ENCODE assay signal across 1 mouse cellular context in the genomic region with DNA sequence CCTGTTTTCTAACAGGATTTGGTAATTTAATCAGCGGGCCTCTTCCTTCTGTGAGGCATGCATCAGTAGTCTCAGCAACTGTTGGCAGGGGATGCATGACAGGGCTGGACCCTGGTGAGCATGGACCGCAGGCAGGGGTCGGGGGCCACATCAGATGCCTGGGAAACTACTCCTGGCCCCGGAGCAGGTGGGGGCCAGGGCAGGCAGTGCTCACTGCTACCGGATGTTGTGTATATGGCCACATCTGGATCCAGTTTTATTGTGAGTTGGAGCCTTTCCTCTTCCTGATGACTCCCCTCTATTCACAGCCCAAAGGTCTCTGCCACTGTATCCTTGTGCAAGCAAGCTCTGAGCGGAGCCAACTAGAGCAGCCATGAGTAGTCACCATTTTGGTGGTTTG.
TF ChIP-seq lines count a peak whose summit lies in the region.

No protein-coding gene starts in this region.

TF ChIP-seq in CH12.LX, 34 proteins besides CTCF, POLR2A, EP300 and RAD21:
- TF ChIP-seq UBTF (IDR thresholded peaks at IDR 0.05; ENCODE audit: low read depth, low read length) (no peak), ZMIZ1 (IDR thresholded peaks at IDR 0.05; ENCODE audit: low read depth, low read length) (no peak), SIN3A (IDR thresholded peaks at IDR 0.05; ENCODE audit: low read length) (no peak), NELFE (IDR thresholded peaks at IDR 0.05; ENCODE audit: low read depth, low read length) (no peak), GABPA (IDR thresholded peaks at IDR 0.05; ENCODE audit: insufficient replicate concordance, low read depth, low read length) (no peak), TBP (conservative IDR thresholded peaks at IDR 0.05; ENCODE audit: low read depth, low read length) (no peak), ETS1 (conservative IDR thresholded peaks at IDR 0.05; ENCODE audit: low read depth, low read length) (no peak), ZNF384 (IDR thresholded peaks at IDR 0.05; ENCODE audit: low read depth, low read length) (no peak), E2F4 (IDR thresholded peaks at IDR 0.05; ENCODE audit: insufficient replicate concordance, low read depth, low read length) (no peak), RCOR1 (conservative IDR thresholded peaks at IDR 0.05; ENCODE audit: low read depth, low read length) (no peak)
TF ChIP-seq in CH12.LX: peak in this region for 0.
